Mouse (Mus musculus) urinary bladder, postnatal 0 days (tissue): ENCODE measurements around the gene Aco2. TPM values are rescaled to one million over a fixed set of nuclear protein-coding genes. Genes with fewer than 3 reads are reported as not detected.

Experiments
- polyA plus RNA-seq: library from polyadenylated mRNA; unstranded; fragments of >200 nt; fragmentation: Nextera tagmentation; extraction: Ambion mirVana; gene quantifications from 2 replicates; pipeline ENCODE4 v1.2.1, GENCODE M21; 2015

The Aco2 gene
- 122 and 139 TPM in 2 replicates for polyA plus RNA-seq

DNA sequence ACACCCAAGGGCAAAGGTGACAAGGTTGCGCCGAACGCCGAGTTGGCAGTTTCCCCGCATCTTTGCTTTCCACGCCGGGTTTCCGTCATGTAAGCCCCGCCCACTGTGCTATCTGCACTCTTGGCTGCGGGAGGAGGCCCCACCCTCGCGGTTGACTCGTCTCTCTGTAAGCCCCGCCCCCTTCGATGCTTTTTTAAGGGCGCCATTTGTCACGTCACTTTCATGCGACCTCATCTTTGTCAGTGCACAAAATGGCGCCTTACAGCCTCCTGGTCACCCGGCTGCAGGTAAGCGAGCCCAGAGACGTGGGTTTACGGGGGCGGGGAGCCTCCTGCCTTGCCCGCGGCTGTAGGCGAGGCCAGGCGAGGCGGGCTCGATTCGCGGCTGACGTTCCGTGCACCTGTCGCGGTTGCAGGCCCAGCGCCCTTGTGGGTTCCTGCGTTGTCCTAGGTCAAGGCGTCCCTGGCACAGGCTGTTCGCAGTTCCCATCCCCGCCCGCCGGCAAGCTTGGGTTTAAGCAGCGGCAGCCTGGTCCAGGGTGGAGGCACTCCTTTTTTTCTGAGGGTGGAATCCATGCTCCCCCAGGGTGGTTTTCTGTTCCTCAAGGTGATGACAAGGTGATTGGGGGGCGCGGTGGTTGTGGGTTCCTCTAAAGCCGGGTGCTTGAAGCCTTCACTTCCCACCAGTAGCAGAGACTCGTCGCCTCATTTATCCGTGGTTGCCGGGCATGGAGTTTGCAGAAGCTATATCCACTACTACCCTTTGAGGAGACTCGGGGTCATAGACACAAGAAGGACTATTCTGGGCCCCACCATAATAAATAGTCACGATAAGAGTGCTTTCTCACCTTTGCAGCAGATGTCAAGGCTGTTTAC, at the start of gene Aco2:
TSS of gene Aco2 (plus strand) at position 48 of the 875 bp plus-strand sequence.

DNA sequence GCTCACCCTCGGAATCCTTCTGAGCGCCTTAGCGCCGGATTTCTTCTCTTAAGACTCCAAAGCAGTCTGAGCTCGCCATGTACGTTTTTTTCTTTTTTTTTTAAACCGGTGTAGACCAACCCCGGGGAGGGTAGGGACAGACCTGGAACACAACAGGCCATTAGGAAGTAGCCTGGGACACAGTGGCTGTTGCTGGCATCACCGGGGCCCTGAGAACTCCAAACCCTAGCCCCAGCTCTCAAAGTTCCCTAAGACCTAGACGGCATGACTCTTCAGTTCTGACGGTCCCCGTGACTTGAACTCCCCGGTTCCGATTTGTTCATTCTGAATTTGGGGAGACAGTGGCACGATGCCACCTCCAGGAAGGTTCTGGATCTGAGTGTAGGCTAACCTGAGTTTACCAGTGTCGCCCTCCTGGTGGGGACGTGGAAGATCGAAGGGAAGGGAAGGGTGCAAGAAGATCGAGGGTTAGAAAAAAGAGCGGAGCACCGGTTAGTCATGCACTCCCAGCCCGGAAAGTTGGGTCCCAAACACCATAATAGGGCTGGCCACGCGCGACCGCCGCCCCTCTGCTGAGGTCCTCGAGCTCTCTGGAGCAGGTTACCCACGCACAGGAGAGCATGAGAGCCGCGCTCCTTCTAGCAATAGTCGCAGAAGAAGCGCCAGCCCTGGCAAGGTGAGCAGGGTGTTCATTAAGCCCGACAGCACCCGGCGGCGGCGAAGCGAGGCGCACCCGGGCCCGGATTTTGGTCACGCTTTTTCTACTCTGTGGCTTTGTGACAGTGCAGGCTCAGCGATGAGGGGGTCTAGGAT, 13.4 kb upstream of the Aco2 start, which contains the start of gene Tob2:
TSS of gene Tob2 (minus strand) at position 280 of the 813 bp plus-strand sequence.

DNA sequence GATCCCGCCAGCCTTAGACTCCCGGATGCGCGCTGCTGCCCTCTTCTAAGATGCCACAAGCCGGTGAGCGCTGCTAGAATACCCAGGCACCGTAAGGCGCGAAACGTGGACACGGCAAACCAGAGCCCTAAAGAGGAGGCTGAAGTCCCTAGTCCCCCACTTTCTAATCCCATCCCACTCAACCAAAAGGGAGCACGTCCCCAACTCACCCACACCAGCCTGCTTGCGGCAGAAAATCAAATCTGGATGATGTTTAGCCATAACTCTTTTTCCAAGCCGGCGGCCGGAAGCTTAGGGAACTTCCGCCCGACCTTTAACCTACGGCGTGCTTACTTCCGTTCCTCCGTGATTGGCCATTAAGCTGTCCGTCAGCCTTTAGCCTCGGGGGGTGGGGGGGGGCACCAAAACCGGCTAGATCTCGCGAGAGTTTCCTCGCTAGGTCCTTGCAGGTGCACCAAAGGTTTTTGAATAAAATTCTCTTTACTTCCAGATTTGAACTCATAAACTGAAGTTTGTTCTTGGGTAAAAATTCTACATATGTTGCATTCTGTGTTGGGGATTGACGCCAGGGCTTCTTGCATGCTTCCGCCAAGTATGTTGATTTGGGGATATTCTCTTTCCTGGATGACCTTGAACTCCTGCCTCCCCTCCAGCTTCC, 376 bp upstream of the Aco2 start, which contains the start of gene Phf5a:
TSS of gene Phf5a (minus strand) at position 308 of the 658 bp plus-strand sequence.

DNA sequence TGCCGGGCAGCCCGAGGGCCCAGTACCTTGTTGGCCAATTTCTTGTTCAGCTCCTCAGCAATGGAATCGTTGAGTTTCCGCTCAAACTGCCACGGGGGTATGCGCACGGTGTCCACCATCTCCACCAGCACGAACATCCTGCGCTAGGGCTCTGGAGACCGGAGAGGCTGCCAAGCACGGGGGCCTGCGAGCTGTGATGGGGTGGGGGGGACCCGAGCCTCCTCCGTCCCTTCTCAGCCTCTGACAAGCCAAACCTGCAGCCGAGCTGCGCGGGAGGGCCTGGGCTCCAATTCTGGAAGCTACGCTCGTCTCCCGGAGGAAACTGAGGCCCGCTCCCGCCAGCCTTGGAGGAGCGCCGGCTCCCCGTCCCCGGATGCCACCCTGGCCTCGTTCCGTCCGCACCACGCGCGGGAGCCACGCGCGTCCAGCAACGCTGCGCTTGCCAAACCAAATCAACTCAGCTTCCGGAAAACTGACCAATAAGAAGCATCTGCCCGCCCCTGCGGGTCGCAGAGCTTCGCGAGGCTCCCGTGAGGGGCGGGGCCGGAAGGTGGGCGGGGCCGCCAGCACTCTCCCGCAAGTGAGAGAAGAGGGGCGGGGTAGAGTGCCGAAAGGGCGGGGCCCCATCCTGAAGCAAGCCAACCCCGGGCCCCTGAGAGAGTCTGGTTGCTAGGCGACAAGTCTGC, 53.8 kb downstream of the Aco2 start, which contains the start of gene Polr3h:
TSS of gene Polr3h (minus strand) at position 481 of the 686 bp plus-strand sequence.

DNA sequence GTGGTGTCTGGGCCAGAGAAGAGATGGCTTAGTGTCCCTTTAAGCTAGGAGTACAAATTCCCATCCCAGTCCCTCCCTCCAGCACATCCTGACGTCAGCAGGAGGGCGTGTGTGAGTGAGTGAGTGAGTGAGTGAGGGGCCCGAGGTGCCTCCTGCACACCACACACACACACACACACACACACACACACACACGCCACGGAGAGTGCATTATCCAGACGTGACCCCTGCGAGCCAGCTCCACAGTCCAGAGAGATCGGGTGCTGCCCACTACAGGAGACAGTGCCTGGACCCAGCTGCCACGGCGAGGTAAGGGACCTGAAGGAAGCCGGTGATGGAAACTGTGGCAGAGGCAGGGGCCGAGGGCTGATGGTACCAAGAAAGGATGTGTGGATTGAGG, 64.6 kb downstream of the Aco2 start, which contains the start of gene Csdc2:
TSS of gene Csdc2 (plus strand) at position 81 of the 400 bp plus-strand sequence.

DNA sequence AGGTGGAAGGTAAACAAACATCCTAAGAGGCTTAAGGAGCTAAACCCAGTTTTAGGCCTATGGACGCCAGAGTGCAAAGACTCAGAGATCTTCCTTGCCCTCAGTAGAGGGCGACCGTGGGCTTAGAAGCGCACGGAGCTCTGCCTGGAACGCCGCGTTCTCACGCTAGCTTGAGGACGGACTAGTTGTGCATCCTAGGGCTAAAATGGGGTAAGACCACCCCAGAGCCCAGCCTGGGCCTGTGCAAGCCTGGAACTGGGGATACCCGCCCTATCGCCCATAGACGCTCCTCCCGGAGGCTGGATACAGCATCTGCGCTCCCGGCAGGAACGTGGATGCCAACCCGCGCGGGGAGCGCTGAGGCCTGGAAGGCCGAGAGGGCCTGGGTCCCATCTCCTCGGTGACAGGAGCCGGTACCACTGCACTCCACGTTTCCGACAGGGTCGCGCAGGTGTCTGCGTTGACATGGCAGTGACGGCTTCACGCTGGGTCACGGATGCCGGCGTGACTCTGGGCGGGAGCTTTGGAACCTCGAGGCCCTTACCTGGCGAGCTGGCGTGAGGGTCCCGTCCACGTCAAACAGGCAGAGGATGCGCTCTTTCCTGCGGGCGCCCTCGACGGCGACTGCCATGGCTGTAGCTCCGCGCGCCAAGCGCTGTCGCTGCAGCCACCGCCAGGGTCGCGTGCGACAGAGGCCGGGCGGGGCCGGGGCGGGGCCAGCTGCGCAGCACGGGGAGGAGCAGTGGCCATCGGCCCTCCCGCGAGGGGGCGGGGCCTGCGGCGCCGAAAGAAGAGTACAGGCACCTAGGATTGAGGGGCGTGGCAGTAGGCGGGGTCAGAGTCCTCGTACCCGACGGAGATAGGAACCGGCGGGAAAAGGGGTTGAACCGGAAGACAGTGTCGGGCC, 88.3 kb downstream of the Aco2 start, which contains the start of gene Pmm1:
TSS of gene Pmm1 (minus strand) at position 760 of the 907 bp plus-strand sequence.

Other genes with a start within 250 kb of the Aco2 start
- gene L3mbtl2, start 208.4 kb upstream of the Aco2 start, polyA plus RNA-seq, result 11.4 and 14.0 TPM in 2 replicates
- gene Chadl, start 175.0 kb upstream of the Aco2 start, polyA plus RNA-seq, result 1.4 and 1.6 TPM in 2 replicates
- 10.9 and 13.8 TPM in 2 replicates for gene Zc3h7b, start 127.3 kb upstream of the Aco2 start, polyA plus RNA-seq
- gene Rangap1, start 126.8 kb upstream of the Aco2 start, polyA plus RNA-seq, result 27.8 and 34.2 TPM in 2 replicates
- 15.8 and 17.3 TPM in 2 replicates for gene Tef, start 69.9 kb upstream of the Aco2 start, polyA plus RNA-seq
- gene Tob2, start 13.5 kb upstream of the Aco2 start, polyA plus RNA-seq, result 14.3 and 16.8 TPM in 2 replicates
- 63.1 and 72.5 TPM in 2 replicates for gene Phf5a, start 398 bp upstream of the Aco2 start, polyA plus RNA-seq
- gene Polr3h, start 53.9 kb downstream of the Aco2 start, polyA plus RNA-seq, result 50.2 and 53.4 TPM in 2 replicates
- 33.4 and 35.6 TPM in 2 replicates for gene Csdc2, start 64.5 kb downstream of the Aco2 start, polyA plus RNA-seq
- gene Pmm1, start 88.6 kb downstream of the Aco2 start, polyA plus RNA-seq, result 33.4 and 34.9 TPM in 2 replicates
- not detected in 2 replicates for gene 1700029P11Rik, start 108.2 kb downstream of the Aco2 start, polyA plus RNA-seq
- 31.5 and 34.8 TPM in 2 replicates for gene Xrcc6, start 115.5 kb downstream of the Aco2 start, polyA plus RNA-seq
- gene Desi1, start 161.6 kb downstream of the Aco2 start, polyA plus RNA-seq, result 15.0 and 17.9 TPM in 2 replicates
- 127 and 135 TPM in 2 replicates for gene Snu13, start 175.3 kb downstream of the Aco2 start, polyA plus RNA-seq
- not detected in 2 replicates for gene 4930407I10Rik, start 186.8 kb downstream of the Aco2 start, polyA plus RNA-seq
- gene Mei1, start 197.7 kb downstream of the Aco2 start, polyA plus RNA-seq, result 0.31 and 0.35 TPM in 2 replicates